Mouse (Mus musculus) forebrain, embryonic 13.5 days (tissue): ENCODE measurements around the gene Camta1. TPM values are rescaled to one million over a fixed set of nuclear protein-coding genes. Genes with fewer than 3 reads are reported as not detected.

ENCODE experiments used
- ATAC-seq: fragments of 200-750 bp; cut with Nextera tagmentation; 2 replicates; pipeline ENCODE4 v1.8.0; 2017
- H3K27ac ChIP-seq: fragments of 300-500 bp; sonication (generic); 2 replicates; pipeline ENCODE4 v1.5.1; 2015; ENCODE audit warnings: inconsistent platforms, mild to moderate bottlenecking, moderate library complexity
- H3K27me3 ChIP-seq: fragments of 300-500 bp; sonication (generic); 2 replicates; pipeline ENCODE4 v1.6.1; 2015; ENCODE audit warnings: mild to moderate bottlenecking, inconsistent platforms
- H3K36me3 ChIP-seq: fragments of 300-500 bp; sonication (generic); 2 replicates; pipeline ENCODE4 v1.6.1; 2015; ENCODE audit warnings: mild to moderate bottlenecking, inconsistent platforms; ENCODE audit not compliant: poor library complexity, severe bottlenecking
- H3K4me1 ChIP-seq: fragments of 300-500 bp; sonication (generic); 2 replicates; pipeline ENCODE4 v1.6.1; 2015; ENCODE audit warnings: inconsistent platforms
- H3K4me2 ChIP-seq: fragments of 300-500 bp; sonication (generic); 2 replicates; pipeline ENCODE4 v1.6.1; 2015; ENCODE audit warnings: inconsistent platforms, mild to moderate bottlenecking, moderate library complexity
- H3K4me3 ChIP-seq: fragments of 300-500 bp; sonication (generic); 2 replicates; pipeline ENCODE4 v1.5.1; 2015; ENCODE audit warnings: mild to moderate bottlenecking, inconsistent platforms
- H3K9ac ChIP-seq: fragments of 300-500 bp; sonication (generic); 2 replicates; pipeline ENCODE4 v1.6.1; 2015; ENCODE audit warnings: mild to moderate bottlenecking, inconsistent platforms
- H3K9me3 ChIP-seq: fragments of 300-500 bp; sonication (generic); replicated peaks from 2 replicates; pipeline ENCODE4 v1.6.1; 2016; ENCODE audit warnings: inconsistent platforms
- WGBS: fragments of 180-500 bp; shearing (Covaris S2); methylation state at CpG from one replicate; pipeline ENCODE4 v1.1.7; 2015; 5-methylcytosine and 5-hydroxymethylcytosine counted together
- polyA plus RNA-seq: library from polyadenylated mRNA; unstranded; fragments of >200 nt; fragmentation: Nextera tagmentation; extraction: Ambion mirVana; gene quantifications from 2 replicates; pipeline ENCODE4 v1.2.1, GENCODE M21; 2015

The Camta1 gene
- polyA plus RNA-seq, 1 experiment from 2014 or later, result 150 TPM

DNA sequence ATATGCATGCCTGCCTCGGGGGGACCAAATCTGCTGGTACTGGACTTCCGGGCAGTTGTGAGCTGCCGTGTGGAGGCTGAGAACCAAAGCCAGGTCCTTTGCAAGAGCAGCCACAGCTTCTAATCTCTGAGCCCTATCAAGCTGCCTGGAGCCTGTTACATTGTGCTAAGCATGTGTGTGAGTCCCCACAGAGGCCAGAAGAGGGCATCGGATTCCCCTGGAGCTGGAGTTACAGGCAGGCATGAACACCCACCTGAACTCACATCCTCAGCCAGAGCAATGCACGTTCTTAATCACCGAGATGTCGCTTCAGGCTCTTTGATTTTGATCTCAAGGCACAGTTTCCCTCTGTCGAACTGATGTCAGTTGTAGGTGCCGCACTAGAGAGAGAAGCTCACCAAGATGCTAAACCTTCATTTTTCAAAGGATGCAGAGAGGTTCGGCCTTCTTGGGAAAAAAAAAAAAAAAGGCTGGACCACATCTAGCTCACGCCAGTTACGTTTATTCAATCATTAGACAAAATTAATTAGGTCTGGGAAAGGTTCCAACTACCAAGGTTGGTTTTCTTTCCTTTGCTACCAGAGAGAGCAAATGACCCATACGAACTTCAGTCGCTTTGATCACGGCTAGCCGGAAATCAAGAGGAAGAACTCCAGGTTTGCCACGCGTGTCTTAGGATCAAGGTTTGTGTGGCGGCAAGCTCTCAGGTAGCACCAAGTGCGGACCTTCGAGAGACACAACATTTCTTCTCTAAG lies 883.3 kb downstream of the Camta1 start:
- Histone ChIP-seq H3K27ac (no peak overlapping the region), H3K36me3 (no peaks in the 10 kb centered on the region), H3K4me3 (no peak overlapping the region), H3K9ac (no peak overlapping the region), H3K4me2 (no peak overlapping the region), H3K4me1 (no peaks in the 10 kb centered on the region), H3K9me3 (no peaks in the 10 kb centered on the region), H3K27me3 (no peaks in the 10 kb centered on the region)
- 74% methylated on average over 21 of the region's 21 CpGs for WGBS
- ATAC-seq, result no peak

DNA sequence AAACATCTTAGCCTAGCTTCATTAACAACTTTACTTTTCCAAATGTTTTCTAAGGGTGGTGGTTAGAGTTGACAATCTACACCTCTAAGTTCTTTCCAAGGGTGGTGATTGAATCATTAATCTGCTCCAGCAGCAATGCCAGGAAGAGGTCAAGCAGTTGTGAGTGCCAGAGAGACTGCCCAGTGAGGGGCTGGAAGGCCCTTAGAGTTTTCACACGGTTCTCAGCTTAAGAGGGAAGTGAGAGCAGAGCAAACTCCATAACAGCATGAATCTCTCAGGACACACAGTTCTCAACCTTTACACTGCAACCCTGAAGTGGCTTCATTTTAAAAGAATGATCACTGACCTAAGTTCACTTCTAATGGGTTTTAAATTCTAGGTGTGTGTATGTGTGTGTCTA lies 886.5 kb downstream of the Camta1 start:
- H3K9me3 ChIP-seq, result no peaks in the 10 kb centered on the region
- H3K9ac ChIP-seq, result no peak overlapping the region
- no peak overlapping the region for H3K27ac ChIP-seq
- ATAC-seq, result no peak
- H3K4me3 ChIP-seq, result no peak overlapping the region
- no peak overlapping the region for H3K4me2 ChIP-seq
- no peaks in the 10 kb centered on the region for H3K27me3 ChIP-seq
- WGBS, result 47% methylated on average over 1 of the region's 1 CpGs
- no peaks in the 10 kb centered on the region for H3K4me1 ChIP-seq
- no peaks in the 10 kb centered on the region for H3K36me3 ChIP-seq

DNA sequence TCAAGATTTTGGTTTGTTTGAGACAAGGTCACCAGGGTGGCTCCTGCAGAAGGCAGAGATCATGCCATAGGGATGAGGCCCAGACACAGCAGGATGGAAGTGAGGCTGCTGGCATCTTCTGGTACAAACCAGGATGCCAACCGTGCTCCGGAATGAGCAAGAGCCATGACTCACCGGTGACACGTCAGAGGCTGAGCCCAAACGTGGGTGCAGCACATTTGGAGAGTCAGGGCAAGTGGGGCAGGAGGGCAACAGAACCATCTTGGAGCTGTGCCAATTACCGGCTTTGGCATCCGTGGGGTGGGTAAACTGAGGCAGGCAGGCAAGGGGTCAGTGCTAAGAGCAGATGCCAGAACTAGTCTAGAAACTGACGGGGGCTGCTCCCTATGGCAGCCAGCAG lies 888.4 kb downstream of the Camta1 start:
- Histone ChIP-seq H3K4me1 (no peaks in the 10 kb centered on the region), H3K4me2 (no peak overlapping the region), H3K36me3 (no peaks in the 10 kb centered on the region), H3K27ac (no peak overlapping the region), H3K27me3 (no peaks in the 10 kb centered on the region), H3K4me3 (no peak overlapping the region), H3K9me3 (no peaks in the 10 kb centered on the region), H3K9ac (no peak overlapping the region)
- no peak for ATAC-seq
- WGBS, result 82% methylated on average over 8 of the region's 8 CpGs

DNA sequence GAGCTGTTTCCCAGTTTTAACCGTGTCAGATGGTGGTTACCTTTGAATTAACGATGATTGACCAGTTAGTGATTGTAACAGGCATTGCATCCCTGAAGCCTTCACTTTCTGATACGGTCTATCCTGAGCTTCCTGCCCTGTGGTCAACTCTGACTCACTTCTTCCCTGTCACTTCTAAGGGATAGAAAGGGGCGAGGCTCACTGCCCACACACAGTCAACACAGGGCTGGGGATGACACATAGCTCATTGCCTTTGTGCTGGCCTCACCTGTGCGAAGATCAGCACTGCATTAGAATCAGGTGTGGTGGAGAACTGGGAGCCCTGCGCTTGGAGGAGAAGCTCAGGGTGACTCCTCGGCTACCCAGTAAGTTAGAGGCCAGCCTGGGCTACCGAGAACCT lies 892.7 kb downstream of the Camta1 start:
- Histone ChIP-seq H3K4me3 (no peak overlapping the region), H3K4me2 (no peak overlapping the region), H3K4me1 (peaks cover 5% of the 10 kb centered on the region; the same call in 1 of the 2 replicates), H3K27ac (no peak overlapping the region), H3K9ac (no peak overlapping the region), H3K27me3 (no peaks in the 10 kb centered on the region), H3K9me3 (no peaks in the 10 kb centered on the region), H3K36me3 (no peaks in the 10 kb centered on the region)
- WGBS, result 89% methylated on average over 8 of the region's 8 CpGs
- no peak for ATAC-seq

DNA sequence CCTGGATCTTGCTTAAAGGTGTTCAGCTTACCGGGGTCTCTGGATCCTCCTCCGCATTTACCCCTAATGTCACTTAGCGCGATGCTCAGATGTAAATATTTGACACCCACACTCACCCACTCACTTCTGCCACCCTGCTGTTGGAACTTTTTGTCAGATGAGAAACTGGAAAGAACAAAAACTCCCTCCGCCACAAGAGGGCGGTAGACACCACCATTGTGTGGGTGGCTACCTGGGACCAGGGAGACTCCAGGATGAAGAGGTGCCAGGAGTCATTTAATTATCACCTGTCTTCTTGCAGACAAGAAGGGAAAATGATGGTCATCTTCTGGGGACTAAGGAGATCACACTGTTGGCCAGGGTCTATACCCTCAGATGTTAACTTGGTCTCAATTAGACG lies 895.1 kb downstream of the Camta1 start:
- Histone ChIP-seq H3K4me3 (no peak overlapping the region), H3K27me3 (no peaks in the 10 kb centered on the region), H3K36me3 (no peaks in the 10 kb centered on the region), H3K4me2 (no peak overlapping the region), H3K9ac (no peak overlapping the region), H3K9me3 (no peaks in the 10 kb centered on the region), H3K4me1 (peaks cover 5% of the 10 kb centered on the region; the same call in 1 of the 2 replicates), H3K27ac (no peak overlapping the region)
- no peak for ATAC-seq
- WGBS, result 20% methylated on average over 7 of the region's 7 CpGs

DNA sequence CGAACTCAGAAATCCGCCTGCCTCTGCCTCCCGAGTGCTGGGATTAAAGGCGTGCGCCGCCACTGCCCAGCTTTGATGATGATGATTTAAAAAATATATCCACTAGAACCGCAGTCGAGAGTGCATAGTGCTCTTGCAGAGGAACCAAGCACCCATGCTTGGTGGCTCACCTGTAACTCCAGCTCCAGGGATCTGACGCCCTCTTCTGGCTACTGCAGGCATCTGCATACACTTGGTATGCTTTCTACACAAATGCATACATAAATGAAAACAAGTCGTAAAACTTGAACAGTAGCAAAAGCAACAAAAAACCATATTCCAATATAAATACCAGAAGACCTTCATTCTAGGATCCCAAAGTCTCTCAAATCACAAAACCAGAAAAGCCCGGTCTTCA lies 896.1 kb downstream of the Camta1 start:
- H3K4me3 ChIP-seq, result no peak overlapping the region
- H3K27me3 ChIP-seq, result no peaks in the 10 kb centered on the region
- no peak overlapping the region for H3K9ac ChIP-seq
- peaks cover 5% of the 10 kb centered on the region; the same call in 1 of the 2 replicates for H3K4me1 ChIP-seq
- H3K9me3 ChIP-seq, result no peaks in the 10 kb centered on the region
- 72% methylated on average over 11 of the region's 11 CpGs for WGBS
- no peaks in the 10 kb centered on the region for H3K36me3 ChIP-seq
- ATAC-seq, result no peak
- H3K27ac ChIP-seq, result no peak overlapping the region
- no peak overlapping the region for H3K4me2 ChIP-seq

DNA sequence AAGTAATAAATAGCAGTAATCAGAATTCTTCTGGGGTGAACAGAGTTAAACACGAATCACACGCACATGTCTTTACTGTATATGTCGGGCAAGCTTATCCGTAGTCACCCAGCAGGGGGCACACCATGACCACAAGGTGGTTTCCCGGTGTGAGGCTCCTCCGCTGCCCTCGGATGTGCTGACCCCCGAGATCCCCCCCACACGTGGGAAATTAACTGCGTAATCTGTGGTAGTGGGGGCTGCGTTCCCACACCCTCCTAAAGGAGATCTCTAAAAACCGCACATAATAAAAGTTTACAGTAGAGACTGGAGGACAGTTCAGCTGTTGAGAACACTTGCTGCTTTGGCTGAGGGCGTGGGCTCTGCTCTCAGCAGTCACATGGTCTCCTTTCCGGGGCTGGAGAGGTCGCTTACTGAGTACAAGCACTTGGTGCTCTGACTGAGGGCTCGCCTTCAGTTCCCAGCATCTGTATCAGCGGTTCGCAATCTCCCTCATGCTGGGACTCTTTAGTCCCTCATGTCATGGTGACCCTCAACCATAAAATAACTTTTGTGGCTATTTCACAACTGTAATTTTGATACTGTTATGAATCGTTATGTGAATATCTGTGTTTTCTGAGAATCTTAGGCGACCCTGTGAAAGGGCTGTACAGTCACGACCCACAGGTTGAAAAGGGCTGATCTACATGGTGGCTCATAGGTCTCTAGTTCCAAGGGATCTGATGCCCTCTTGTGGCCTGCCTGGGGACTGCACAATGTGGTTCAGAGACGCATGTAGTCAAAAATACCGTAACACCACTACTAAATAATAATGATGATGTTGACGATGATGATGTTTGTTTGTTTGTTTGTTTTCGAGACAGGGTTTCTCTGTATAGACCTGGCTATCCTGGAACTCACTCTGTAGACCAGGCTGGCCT lies 896.8 kb downstream of the Camta1 start:
- no peaks in the 10 kb centered on the region for H3K9me3 ChIP-seq
- no peak overlapping the region for H3K9ac ChIP-seq
- no peaks in the 10 kb centered on the region for H3K36me3 ChIP-seq
- H3K4me3 ChIP-seq, result no peak overlapping the region
- H3K27me3 ChIP-seq, result no peaks in the 10 kb centered on the region
- 20% methylated on average over 25 of the region's 25 CpGs for WGBS
- H3K4me2 ChIP-seq, result peak overlapping the region; percentile 30
- no peak for ATAC-seq
- H3K27ac ChIP-seq, result no peak overlapping the region
- H3K4me1 ChIP-seq, result peaks cover 5% of the 10 kb centered on the region; the same call in 1 of the 2 replicates

DNA sequence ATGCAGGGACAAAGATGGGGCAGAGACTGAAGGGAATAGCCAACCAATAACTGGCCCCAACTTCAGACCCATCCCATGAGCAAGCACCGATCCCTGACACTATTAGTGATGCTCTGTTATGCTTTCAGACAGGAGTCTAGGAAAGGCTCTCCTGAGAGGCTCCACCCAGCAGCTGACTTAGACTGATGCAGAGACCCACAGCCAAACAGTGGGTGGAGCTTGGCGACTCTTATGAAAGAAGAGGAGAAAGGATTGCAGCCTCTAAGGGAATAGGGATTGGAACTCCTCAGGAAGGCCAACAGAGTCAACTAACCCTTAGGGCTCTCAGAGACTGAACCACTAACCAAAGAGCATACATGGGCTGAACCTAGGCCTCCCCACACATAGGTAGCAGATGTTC lies 898.0 kb downstream of the Camta1 start:
- WGBS, result 77% methylated on average over 2 of the region's 2 CpGs
- H3K4me3 ChIP-seq, result no peak overlapping the region
- H3K9ac ChIP-seq, result no peak overlapping the region
- no peak overlapping the region for H3K4me2 ChIP-seq
- H3K4me1 ChIP-seq, result peaks cover 5% of the 10 kb centered on the region; the same call in 1 of the 2 replicates
- no peaks in the 10 kb centered on the region for H3K9me3 ChIP-seq
- no peak overlapping the region for H3K27ac ChIP-seq
- H3K27me3 ChIP-seq, result no peaks in the 10 kb centered on the region
- ATAC-seq, result no peak
- H3K36me3 ChIP-seq, result no peaks in the 10 kb centered on the region

DNA sequence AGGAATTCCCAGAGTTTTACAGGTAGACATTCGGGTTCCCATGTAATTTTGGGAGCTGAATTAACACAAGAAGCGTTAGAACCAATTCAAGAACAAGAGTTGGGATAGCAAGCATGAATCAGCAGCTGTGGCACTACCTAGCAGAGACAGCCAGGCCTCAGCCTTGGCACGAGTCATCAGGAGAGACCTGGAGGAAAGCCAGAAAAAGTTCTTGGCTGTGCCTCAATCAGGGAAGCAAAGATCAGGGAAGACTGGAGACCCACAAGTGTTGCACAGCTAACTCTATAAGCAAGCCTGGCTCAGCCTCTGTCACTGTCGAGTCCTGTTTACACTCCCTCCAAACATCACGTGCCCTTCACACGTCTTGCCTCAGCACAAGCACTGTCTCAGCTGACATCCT lies 899.4 kb downstream of the Camta1 start:
- Histone ChIP-seq H3K36me3 (no peaks in the 10 kb centered on the region), H3K27me3 (no peaks in the 10 kb centered on the region), H3K9me3 (no peaks in the 10 kb centered on the region), H3K4me3 (no peak overlapping the region), H3K9ac (no peak overlapping the region), H3K4me1 (peaks cover 5% of the 10 kb centered on the region; the same call in 1 of the 2 replicates), H3K4me2 (no peak overlapping the region), H3K27ac (no peak overlapping the region)
- no peak for ATAC-seq
- WGBS, result 72% methylated on average over 6 of the region's 6 CpGs

DNA sequence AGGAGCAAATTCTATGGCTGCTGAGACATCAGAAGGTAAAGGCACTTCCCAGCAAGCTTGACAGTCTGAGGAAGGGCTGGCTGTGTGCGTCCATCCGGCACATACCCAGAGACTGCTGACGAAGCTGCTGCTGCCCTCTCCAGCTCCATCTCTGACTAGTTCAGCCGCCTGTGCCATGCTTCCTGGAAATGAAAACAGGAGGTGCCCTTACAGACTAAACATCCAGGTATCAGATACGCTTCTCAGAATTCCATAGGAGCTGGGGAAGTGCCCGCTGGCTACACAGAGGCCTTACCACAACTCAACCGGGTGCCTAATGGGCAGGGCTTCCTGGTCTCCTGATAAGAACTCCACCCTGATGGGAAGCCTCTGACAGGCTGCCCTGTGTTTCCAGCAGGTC lies 903.1 kb downstream of the Camta1 start:
- no peak overlapping the region for H3K4me3 ChIP-seq
- H3K4me1 ChIP-seq, result peaks cover 10% of the 10 kb centered on the region
- 83% methylated on average over 7 of the region's 7 CpGs for WGBS
- H3K4me2 ChIP-seq, result no peak overlapping the region
- no peaks in the 10 kb centered on the region for H3K27me3 ChIP-seq
- H3K9ac ChIP-seq, result no peak overlapping the region
- no peaks in the 10 kb centered on the region for H3K9me3 ChIP-seq
- H3K27ac ChIP-seq, result no peak overlapping the region
- no peaks in the 10 kb centered on the region for H3K36me3 ChIP-seq
- no peak for ATAC-seq

DNA sequence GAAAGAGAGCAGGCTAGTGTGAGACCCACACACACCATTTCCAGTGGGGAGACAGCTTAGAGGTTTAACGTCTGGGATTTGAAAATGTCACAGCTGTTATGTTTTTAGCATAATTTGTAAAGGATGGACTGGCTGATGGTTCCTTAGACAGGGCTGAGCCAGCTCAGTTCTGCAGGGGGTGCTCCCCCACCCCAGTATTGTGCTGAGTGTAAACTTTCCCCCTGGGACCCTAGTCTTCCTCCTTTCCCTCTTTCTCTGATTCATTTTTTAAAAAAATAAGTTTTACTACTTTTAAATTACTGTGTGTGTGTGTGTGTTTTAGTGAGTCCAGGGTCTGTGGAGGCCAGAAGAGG lies 904.6 kb downstream of the Camta1 start:
- Histone ChIP-seq H3K27ac (peak overlapping the region; percentile 57; the same call in 1 of the 2 replicates), H3K27me3 (no peaks in the 10 kb centered on the region), H3K4me2 (0 out of 2 replicates have a peak overlapping the region, but pooled peaks have one; percentile 14), H3K4me1 (peaks cover 10% of the 10 kb centered on the region), H3K9me3 (no peaks in the 10 kb centered on the region), H3K4me3 (no peak overlapping the region), H3K36me3 (no peaks in the 10 kb centered on the region), H3K9ac (no peak overlapping the region)
- WGBS, result 52% methylated on average over 1 of the region's 1 CpGs
- no peak for ATAC-seq

DNA sequence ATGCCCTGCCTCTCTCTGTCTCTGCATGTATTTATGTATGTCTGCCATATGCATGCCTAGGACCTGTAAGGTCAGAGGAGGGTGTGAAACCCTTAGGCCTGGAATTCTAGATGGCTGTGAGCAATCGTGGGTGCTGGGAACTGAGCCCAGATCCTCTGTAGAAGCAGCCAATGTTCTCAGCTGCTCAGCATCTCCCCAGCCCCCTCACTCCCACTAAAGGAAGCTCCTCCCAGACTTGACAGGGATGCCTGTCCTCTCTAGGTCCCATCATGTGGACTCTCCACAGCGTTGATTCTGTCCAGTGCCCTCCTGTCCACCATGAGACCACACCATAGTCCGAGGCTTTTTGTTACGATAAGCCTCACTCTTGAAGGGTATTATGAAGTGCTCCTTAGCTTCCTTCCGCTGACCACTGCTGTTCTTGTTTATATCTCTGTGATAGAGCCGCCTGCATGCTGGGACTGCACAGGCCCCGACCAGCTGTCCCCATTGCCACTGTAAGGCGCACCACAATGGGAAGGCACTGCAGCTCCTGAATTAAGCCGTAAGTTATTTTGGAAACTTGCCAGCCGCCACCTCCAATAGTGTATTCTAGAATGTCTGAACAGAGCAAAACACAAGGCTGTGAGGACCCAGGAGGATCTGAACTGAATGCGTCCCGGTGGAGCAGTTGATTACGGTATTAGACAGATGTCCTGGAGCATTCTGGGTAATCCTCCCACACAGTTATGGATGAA lies 905.1 kb downstream of the Camta1 start:
- Histone ChIP-seq H3K27me3 (no peaks in the 10 kb centered on the region), H3K4me2 (0 out of 2 replicates have a peak overlapping the region, but pooled peaks have one; percentile 14), H3K4me1 (peaks cover 10% of the 10 kb centered on the region), H3K9me3 (no peaks in the 10 kb centered on the region), H3K9ac (no peak overlapping the region), H3K27ac (peak overlapping the region; percentile 57), H3K36me3 (no peaks in the 10 kb centered on the region), H3K4me3 (no peak overlapping the region)
- peak; percentile 33; the same call in 1 of the 2 replicates for ATAC-seq
- 39% methylated on average over 13 of the region's 13 CpGs for WGBS
